Mouse (Mus musculus): ENCODE results near the gene Arfrp1.

DNA sequence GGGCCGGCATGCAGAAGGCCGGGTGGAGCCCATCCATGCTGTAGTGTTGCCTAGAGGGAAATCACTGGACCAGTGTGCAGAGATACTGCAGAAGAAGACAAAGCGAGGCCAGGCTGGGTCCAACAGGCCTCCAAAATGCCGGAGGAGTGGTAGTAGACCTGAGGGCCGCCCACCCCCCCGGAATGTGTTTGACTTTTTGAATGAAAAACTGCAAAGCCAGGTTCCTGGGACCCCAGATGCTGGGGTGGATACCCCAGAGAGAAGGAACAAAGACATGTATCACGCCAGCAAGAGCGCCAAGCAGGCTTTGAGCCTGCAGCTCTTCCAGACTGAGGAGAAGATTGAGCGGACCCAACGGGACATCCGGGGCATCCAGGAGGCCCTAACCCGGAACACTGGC, 14.6 kb upstream of the Arfrp1 start, which contains the start of gene Lime1:
- TF ChIP-seq CTCF (IDR thresholded peaks at IDR 0.05; ENCODE audit: low read depth) (no peak), EP300 (optimal IDR thresholded peaks at IDR 0.05) (no peak)
